Mouse (Mus musculus): ENCODE measurements around the gene Wfs1.

DNA sequence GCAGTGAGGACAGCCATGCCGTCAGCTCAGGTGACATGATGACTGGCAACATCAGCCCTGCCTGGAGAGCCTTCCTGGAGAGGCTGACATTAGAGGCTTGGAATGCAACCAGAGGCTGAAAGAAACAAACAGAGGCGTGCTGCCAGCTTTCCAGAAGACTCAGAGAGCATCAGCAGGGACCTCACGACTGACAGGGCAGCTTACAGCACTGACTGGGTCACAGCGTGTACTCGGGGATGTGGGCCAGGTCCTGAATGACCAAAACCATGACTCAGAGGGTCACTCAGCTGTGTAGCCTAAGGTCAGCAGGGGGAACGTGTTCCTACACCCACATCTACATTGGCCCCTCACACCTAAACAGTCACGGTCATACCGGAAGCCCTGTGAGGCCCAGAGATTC is 10.0 kb downstream of the Wfs1 start:
- no peak for TF ChIP-seq POLR2A (IDR thresholded peaks at IDR 0.05; ENCODE audit: extremely low read depth, insufficient read depth, low read length)
- no peak for TF ChIP-seq CTCF (IDR thresholded peaks at IDR 0.05; ENCODE audit: low read depth, low read length)
